Mouse (Mus musculus) kidney, adult 8-10 months (tissue): Measurements from ENCODE around the gene Alox12e.

Experiments used
- DNase-seq, 2 experiments: peaks; one replicate each; pipeline ENCODE4 v3.0.0; 2022

Alox12e gene

DNA sequence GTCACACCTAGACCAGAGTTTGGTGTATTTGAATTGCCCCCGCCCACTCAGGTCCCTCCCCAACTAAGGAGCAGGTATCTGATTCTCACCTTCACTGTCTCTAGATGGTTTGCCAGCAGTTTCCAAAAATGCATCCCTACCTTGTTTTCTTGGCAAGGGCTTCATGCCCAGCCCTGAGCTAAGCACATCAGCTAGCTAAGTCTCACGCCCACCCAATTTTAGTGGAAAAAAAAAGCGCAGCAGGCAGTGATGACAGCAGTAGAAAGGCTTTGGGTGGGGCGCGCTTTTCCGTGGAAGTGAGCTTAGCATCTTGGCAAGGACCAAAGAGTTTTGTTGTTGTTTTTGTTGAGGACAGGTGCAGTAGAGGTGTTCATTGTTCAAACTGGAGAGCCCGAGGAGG lies at the start of gene Alox12e:
Alox12e (minus strand) TSS at position 101 of the 400 bp plus-strand sequence.
- no peak for DNase-seq

DNA sequence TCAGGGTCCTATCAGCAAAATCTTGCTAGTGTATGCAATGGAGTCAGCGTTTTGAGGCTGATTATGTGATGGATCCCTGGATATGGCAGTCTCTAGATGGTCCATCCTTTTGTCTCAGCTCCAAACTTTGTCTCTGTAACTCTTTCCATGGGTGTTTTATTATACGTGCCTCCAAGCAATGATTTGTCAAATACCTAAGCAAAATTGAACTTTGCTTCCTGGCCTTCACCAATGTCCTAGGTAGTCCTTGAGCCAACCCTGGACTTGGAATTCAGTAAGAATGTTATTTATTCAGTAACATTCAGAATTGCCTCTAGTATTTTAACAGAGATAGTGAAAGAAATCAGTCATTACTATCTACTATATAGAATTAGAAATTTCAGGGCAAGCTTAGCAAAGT lies 46.2 kb upstream of the Alox12e start:
- DNase-seq = peak in 1 of 2 experiments; percentile 31

DNA sequence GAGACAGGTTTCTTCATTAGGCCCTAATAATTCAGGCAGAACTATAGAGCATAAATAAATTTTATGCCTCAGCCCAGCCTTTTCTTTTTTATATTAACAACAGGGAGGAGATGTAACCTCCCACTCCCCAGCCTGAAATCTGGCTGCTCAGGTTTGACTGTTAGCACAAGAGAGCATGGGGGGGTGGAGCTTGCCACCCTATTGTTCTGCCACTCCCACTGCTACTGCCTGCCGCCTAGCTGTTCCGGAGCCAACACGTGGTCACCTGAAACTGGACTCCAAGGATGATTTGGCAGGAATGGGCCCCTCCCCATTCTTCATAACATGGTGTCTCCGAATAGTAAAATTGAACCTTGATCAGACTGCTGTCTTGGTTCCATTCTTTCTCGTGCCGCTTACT lies 45.3 kb upstream of the Alox12e start:
- DNase-seq = peak; percentile 30 to 39

DNA sequence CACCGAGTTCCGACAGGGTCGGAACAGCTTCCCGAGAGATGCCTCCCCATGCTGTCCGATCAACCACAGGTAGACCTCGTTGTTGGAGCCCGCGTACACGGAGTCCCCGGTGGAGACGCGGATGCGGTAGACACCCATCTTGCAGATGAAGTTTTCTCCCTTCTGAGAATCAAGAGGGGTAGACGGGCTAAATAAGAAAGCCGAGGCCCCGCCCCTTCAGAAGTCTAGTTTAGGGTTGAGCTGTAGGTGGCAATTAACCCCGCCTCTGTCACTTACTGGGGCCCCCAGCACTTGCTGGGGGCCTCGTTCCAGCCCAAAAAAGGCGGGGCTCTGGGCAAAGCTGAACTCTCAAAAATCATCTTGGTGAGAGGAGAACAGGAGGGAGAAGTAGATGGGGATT lies 29.4 kb upstream of the Alox12e start, which contains the start of gene Alox15:
Alox15 (minus strand) TSS at position 164 of the 400 bp plus-strand sequence.
- DNase-seq = no peak

DNA sequence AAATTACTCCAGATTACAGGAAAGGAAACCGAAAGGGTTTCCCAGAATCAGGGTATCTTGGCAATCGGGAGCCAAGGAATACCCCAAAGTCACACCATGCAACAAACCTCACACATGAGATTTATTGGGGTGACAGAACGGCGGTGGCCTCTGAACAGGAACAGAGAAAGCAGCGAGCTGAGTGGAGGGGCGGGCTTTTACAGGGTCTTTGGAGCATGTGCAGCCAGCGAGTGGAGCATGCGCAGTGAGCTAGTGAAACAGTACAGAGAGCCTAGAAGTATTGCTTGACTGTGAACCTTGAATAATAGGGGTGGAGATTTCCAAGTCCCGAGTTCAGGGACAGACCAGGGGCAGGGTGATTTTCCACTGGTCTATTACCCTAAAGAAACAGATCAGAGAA lies 26.2 kb upstream of the Alox12e start:
- no peak for DNase-seq

DNA sequence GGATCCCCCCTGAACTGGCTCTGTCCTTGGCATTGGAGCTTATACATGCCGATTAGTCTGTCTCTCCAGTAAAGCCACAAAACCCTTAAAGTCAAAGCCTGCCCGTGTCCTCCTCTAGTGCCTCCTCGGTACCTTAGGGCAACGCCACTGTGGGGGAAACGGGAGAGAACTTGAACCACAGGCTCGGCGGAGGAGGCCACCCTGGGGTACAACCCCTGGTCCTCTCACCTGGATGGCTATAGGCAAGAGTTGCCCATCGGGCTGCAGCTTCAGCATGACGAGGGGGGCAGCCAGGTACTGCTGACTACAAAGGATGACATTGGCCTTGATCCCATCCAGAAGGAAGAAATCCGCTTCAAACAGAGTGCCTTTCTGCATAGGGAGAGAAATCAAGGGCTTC lies 25.4 kb upstream of the Alox12e start:
- DNase-seq = no peak

DNA sequence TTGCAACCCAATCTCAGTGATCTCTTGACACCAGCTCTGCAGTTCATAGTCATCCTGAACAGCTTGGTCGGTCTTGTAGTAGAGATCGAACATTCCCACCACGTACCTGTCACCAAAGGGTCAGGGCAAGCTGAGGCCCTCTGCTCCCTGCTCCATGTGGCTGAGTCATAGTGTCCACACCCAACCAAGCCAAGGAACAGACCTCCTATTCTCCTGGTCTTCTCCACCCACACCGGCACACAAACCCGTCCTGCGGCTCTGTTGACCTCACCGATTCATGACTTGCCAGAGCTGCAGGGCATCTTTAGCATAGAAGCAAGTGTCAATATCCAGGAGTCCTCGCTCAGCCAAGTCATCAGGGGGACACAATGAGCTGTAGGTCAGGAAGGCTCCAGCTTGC lies 23.1 kb upstream of the Alox12e start:
- DNase-seq = no peak

DNA sequence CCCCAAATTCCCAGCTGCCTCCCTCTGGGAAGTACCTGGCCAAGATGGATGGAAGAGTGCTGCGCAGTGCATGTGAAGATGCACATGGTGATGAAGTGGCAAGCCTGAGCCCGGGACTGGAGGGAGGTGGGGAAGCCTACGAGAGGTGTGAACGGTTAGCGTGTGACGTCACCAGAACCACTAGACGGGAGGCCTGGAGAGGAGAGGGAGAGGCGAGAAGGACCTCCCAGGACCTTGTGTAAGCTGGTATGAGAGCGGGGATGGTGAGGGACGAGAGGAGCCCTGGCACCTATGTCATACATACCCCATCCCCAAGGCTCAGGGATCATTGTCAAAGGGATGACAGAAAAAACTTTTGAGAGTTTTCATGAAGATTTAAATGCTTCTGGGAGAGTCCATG lies 22.6 kb upstream of the Alox12e start:
- DNase-seq = no peak

DNA sequence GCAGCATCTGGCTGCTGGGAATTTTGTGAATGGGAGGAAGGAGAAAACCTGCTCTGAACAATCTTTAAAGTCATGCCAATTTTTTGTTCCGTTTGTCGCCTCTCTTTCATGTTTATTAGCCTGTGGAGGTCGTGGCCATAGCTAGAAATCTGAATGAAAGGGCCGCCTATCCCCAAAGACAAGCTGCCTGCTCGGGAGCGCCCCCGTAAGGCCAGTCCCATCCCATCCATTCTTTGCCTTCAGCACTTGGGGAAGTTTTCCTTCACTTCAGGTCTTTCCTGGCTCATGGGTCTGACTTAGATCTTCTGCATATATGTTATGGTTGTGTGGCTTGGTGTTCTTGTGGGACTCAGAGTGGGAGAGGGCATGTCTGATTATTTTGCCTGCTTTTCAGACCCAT lies 17.1 kb upstream of the Alox12e start:
- no peak for DNase-seq

DNA sequence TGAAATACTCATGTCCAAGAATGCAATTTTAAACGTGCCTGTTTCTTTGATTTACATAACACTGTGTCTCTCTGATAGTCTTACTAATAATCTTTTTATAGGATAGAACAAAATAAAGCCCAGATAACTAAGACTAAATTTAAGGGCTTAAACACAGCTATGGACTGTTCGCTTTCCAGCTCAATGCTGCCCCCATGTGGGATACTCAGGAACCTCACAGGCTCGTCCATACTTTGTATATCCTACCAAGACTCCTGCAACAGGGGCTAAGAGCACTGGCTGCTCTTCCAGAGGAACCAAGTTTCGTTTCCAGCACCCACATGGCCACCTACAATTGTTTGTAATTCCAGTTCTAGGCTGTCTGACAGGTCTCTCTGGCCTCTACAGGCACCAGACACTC lies 12.0 kb upstream of the Alox12e start:
- peak; percentile 24 to 77 for DNase-seq

DNA sequence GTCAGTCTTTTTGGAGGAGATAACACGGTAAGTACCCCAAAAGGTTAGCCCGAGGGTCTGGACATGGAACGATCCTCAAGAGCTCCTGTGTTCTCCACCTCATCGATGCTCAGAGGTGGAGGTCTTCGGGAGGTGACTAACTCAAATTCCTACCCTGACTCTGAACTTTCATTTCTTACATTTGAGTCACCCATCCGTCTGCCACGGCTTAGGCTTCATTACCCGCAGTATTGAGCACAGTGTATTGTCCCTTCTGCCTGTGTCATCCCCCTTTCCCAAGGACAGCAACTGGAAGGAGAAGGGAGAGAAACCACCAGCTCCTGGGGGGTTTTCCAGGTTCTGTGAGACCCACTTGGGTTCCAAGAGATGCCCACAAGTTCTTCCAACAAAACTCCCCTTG lies 2.3 kb upstream of the Alox12e start:
- DNase-seq = no peak

DNA sequence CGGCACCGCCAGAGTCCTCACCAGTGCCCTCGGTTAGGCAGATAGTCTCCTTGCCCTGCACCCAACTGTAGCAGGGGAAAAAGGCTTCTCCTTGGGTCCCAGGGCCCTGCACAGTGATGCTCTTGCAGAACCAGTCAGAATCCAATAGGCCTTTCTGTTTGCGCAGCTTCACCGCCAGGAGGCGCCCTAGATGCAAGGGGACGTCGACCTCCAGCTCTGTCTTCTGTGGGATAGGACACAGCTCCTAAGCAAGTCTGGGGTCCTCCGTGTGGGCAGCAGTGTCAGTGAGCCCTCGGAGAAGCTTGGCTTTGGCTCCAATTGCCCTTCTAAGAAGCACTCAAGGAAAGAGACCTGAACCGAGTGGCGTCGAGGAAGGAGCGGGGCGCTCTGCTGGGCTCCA lies 764 bp downstream of the Alox12e start:
- DNase-seq = peak in 1 of 2 experiments; percentile 48

DNA sequence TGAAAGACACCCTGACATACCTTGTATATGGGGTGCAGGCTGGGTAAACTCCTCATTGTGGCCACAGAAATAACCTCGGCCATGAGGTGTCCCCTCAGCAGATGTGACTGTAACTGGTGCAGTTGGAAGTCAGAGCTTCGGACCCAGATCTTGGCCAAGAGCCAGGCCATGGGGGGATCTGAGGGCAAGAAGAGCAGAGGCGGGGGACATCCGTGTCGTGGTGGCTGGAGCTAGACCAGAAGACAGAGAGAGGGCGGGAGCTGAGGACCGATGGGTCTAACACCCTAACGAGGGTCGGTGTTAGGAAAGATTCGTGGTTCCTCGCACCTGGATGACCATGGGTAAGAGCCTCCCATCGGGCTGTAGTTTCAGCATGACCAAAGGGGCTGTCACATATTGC lies 2.8 kb downstream of the Alox12e start:
- DNase-seq = no peak

DNA sequence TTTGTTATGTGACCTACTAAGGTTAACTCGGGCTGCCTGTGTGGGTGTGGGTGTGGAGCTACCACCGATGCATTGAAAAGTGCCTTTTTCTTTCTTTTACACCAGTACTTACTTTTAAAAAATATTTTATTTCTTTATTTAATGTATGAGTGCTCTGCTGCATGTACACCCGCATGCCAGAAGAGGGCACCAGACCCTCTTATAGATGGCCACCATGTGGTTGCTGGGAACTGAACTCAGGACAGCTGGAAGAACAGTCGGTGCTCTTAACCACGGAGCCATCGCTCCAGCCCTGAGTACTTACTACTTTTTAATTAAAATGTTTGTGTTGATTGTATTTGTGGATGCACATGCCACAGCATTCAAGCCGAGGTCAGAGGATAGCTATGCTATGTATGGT lies 8.6 kb downstream of the Alox12e start:
- DNase-seq = no peak

DNA sequence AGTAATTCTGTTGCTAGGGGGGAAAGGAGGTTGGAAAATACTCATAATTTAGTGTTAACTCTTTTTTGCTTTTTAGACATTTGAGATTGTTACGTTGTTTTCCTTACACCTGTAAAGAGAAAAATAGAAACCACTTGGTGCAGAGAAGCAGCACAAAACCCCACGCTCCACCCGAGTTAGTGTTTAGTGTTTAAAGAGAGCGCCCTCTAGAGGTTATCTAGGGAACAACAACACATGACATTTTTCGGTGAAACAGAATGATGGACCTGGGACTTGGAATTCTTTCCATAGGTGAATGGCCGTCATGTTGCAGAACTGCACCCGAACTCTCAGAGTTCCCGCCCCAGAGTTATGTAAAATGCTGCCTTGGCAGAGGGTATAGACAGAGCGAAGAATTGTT lies 13.1 kb downstream of the Alox12e start:
- peak; percentile 53 to 57 for DNase-seq

DNA sequence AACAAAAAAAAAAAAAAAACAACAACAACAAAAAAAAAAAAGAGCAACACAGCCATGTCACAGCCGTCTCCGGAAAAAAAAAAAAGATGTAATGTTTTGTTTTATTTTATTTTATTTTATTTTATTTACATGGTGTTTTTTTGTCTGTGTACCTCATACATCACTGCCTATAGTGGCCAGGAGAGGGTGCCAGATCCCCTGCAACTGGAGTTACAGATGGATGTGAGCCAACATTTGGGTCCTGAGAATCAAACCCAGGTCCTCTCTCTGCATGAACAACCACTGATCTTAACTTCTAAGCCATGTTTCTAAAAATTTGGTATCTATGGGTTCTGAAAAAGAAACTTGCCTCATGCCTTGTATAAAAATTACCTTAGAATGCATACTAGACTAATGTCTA lies 14.1 kb downstream of the Alox12e start:
- DNase-seq = peak in 1 of 2 experiments; percentile 13

DNA sequence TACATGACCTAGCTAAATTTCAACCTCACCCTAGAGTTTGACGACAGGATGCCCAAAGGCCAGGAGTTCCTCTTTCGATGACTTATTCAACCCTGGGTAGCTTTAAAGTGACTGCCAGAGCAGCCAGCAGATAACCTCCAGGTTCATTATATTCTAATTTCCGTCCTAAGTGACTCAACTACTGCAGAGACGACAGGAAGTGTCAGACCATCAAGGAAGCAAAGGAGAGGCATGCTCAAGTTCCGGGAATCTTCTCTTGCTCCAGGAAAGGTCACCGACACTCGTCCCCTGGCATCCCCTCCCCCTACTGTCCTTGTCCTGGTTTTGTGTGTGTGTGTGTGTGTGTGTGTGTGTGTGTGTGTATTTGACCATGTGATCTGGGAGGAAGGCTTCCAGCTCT lies 16.3 kb downstream of the Alox12e start:
- DNase-seq = peak; percentile 30 to 51

DNA sequence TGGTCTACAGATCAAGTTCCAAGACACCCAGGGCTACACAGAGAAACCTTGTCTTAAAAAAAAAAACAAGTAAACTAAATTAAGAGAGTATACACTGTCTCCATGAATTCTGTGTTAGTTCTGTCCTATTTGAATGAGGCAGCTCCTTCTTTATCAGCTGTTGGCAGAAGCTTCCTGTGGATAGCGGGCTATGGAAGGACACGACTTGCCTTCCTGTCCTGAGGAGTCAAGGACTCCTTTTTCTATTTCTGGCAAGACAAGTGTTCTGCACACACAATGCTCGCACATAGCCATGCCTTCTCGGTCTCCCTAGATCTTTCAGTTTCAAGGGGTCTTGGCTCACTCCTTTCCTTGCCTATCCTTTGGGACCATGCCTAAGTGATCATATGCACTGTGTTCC lies 20.1 kb downstream of the Alox12e start:
- no peak for DNase-seq

DNA sequence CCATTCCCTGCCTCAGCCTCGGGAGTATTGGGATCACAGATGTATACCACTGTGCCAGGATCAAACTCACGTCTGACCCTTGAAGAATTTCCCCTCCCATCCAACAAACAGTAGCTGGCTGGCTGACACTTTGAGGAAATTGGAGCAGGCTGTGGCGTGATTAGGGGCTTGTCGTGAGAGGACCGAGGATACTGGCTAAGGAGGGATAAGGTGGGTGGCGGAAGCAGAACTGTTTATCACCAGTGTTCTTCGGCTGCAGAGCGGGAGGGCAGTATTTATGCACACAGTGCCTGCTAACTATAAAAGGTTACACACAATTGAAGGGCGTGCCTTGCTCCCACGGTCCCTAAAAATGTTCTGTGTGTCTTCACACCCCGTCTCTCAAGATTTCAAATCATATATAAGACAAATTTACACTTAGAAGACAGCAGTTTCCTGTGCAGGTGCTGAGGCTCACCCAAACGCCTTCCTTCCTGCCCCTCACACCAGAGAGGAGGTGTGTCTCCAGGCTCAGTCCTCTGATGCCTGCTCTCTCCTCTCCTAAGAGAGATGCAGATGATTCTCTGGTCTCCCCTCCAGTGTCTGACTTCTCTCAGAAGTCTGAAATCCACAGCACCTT lies 24.5 kb downstream of the Alox12e start:
- no peak for DNase-seq

DNA sequence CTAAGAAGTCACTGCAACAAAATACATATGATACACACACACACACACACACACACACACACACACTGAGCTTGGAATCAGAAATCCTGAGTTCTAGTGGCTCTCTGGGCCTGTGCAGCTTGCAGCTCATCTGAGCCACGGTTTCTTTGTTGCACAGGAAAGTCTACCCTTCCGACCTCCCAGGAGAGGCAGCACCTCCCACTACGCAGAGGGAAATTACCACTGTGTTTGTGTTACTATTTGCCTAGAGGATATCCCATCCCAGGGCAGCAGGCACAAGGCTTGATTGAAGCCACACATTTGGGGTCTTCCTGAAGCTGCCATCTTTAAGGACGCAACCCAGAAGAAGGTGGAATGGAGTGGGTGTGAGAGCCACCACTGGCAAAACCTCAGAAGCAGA lies 25.0 kb downstream of the Alox12e start:
- no peak for DNase-seq

DNA sequence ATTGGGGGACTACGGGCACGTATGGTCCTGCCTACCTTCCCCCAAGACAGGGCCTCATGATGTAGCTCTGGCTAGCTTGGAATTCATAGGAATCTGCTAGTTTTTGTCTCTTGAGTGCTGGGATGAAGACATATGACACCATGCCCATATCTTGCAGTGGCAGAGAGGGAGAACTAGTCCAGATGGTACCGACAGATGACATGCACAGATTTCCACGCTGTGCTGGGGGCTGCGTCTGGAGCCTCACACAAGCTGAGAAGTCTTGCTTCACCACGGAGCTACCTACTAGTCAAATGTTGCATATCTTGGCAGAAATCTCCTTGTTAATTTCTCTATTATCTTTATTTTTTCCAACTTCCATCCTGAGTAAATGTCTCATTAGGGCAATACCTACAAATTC lies 28.5 kb downstream of the Alox12e start:
- DNase-seq = no peak

DNA sequence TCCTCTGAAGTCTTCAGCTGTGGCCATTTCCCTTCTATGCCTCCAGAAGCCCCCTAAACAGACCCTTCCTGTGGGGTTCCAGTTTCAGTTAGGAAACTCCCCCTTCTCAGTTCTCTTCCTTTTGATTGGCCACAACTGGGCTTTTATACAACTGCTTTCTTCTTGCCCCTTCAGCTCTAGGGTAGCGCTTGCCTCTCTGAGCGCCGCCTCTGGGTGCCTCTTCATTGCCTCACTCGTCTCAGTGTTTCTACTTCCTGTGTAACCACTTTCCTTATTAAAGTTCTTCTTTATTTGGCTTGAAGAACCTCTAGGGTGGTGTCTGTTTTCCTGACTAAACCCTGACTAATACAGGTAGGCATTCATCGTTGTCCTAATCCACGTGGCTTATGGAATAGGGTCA lies 31.2 kb downstream of the Alox12e start:
- DNase-seq = no peak

DNA sequence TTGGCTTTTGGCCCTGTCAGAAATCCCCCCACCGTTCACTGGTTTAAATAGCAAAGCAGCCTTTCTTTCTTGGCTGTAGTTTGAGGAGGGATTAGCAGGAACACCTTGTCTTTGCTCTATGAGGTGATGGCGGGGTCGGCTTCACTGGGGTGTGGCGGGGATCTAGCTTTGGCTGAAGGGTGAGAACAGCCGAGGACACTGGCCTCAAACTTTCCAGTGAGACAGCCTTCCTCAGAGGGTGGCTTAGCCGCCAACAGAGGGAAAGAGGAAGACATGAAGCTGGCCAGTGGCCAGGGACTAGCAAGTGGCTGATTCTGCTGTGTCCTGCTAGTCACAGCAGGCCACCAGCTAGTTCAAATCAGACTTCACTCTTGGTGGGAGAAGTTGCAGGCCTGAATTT lies 33.2 kb downstream of the Alox12e start:
- DNase-seq = no peak

DNA sequence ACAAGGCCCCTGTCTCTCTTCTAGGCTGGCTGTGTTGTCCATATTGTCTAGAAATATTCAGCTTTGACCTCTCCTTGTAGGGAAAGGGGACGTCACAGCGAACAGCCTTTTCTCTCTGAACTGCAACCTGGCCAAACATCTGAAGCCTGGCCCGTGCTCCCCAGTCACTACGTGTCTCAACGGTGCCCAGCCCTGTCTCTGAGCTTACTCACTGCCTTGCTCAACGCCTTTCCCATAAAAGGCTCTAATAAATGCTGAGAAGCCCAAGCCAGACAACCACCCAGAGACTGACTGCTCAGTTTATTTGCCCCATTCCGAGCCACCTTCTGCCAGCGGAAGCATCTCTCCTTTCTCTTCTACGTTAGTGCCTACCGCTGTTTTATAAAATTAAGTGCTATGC lies 34.3 kb downstream of the Alox12e start:
- no peak for DNase-seq

DNA sequence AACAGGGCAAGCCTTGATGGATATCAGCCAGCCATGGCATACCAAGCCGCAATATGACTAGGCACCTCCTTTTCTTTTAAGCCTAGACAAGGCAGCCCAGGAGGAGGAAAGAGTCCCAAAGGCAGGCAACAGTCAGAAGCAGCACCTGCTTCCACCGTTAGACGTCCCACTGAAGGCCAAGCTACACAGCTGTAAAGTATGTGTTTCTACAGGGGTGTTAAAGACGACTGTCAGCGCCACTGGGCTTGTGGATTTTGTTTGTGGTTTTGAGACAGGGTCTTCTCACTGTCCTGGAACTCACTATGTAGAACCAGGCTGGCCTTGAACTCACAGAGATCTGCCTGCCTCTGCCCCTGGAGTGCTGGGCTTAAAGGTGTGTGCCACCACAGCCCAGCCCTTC lies 36.7 kb downstream of the Alox12e start:
- DNase-seq = no peak

DNA sequence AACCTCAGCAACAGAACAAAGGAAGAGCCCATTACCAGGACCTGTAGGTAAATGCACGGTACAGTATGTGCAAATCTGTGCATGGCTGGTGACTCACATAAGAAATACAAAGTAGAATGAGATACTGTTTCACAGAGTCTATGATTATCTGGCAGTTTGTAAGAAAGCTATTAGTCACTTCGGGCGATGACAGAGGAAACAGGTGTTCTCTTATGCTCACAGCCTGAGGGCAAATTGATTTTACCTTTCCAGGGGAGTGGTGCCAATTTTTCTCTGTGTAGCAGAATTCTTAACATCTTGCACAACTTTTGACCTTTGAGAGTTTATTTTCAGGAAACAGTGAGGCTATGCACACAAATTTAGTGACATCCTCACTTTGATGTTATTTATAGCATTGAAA lies 37.7 kb downstream of the Alox12e start:
- no peak for DNase-seq
